Mouse (Mus musculus) ES-Bruce4 (cell line): ENCODE measurements around the gene Ugt1a10. TPM values are rescaled to one million over a fixed set of nuclear protein-coding genes. Genes with fewer than 3 reads are reported as not detected.

Source experiments
- H3K27ac ChIP-seq: 2 replicates; pipeline ENCODE4 v1.5.1; 2012; ENCODE audit warnings: low read length, inconsistent platforms; ENCODE audit not compliant: insufficient read depth
- H3K27me3 ChIP-seq: 2 replicates; pipeline ENCODE4 v1.6.1; 2012; ENCODE audit warnings: mild to moderate bottlenecking, low read length, inconsistent platforms; ENCODE audit not compliant: control insufficient read depth, poor library complexity, insufficient read depth, severe bottlenecking
- H3K36me3 ChIP-seq: 2 replicates; pipeline ENCODE4 v1.6.1; 2012; ENCODE audit warnings: inconsistent platforms, mild to moderate bottlenecking, low read length, moderate library complexity; ENCODE audit not compliant: control insufficient read depth, poor library complexity, insufficient read depth, severe bottlenecking
- H3K4me1 ChIP-seq: one replicate; pipeline ENCODE4 v1.8.1; 2011; ENCODE audit warnings: low read length; ENCODE audit not compliant: control insufficient read depth, insufficient read depth
- H3K4me3 ChIP-seq: 2 replicates; pipeline ENCODE4 v1.5.1; 2011; ENCODE audit warnings: low read depth, mild to moderate bottlenecking, low read length
- H3K9ac ChIP-seq: 2 replicates; pipeline ENCODE4 v1.6.1; 2012; ENCODE audit warnings: low read depth, mild to moderate bottlenecking, inconsistent platforms; ENCODE audit not compliant: poor library complexity, severe bottlenecking
- H3K9me3 ChIP-seq: replicated peaks from 2 replicates; pipeline ENCODE4 v1.6.1; 2012; ENCODE audit warnings: mild to moderate bottlenecking, low read length, inconsistent platforms; ENCODE audit not compliant: control insufficient read depth, poor library complexity, insufficient read depth, severe bottlenecking
- CTCF ChIP-seq: IDR thresholded peaks from one replicate; pipeline ENCODE4 v1.8.1; 2011; ENCODE audit warnings: low read depth, low read length
- EP300 ChIP-seq: IDR thresholded peaks from 2 replicates; pipeline ENCODE4 v1.6.1; 2011; ENCODE audit warnings: low read depth, low read length; ENCODE audit not compliant: insufficient read depth
- POLR2A ChIP-seq: IDR thresholded peaks from one replicate; pipeline ENCODE4 v1.8.1; 2011; ENCODE audit warnings: low read length; ENCODE audit not compliant: insufficient read depth
- polyA plus RNA-seq: library from polyadenylated mRNA; stranded (reverse); fragments of >200 nt; gene quantifications from 2 replicates; pipeline ENCODE4 v1.2.4, GENCODE M21; 2011; ENCODE audit warnings: low read depth; ENCODE audit not compliant: missing spikeins, insufficient read depth, insufficient read length

The Ugt1a10 gene
- polyA plus RNA-seq, 1 experiment: not detected

- H3K9me3 ChIP-seq: peaks cover 5% of the 10 kb centered on the region; the same call in 1 of the 2 replicates
- H3K9ac ChIP-seq: no peak overlapping the region
- H3K36me3 ChIP-seq: no peaks in the 10 kb centered on the region
- TF ChIP-seq POLR2A (no peak), CTCF (no peak), EP300 (no peak)
- no peak overlapping the region for H3K4me3 ChIP-seq
- no peaks in the 10 kb centered on the region for H3K4me1 ChIP-seq
- no peak overlapping the region for H3K27ac ChIP-seq
- no peaks in the 10 kb centered on the region for H3K27me3 ChIP-seq
Observed at GRCm38 (mm10) chr1:88179657-88180056, 124.5 kb downstream of the Ugt1a10 start.

- H3K4me1 ChIP-seq: no peaks in the 10 kb centered on the region
- H3K36me3 ChIP-seq: no peaks in the 10 kb centered on the region
- H3K4me3 ChIP-seq: no peak overlapping the region
- TF ChIP-seq CTCF: no peak
- no peak overlapping the region for H3K27ac ChIP-seq
- H3K27me3 ChIP-seq: no peaks in the 10 kb centered on the region
- no peaks in the 10 kb centered on the region for H3K9me3 ChIP-seq
- H3K9ac ChIP-seq: no peak overlapping the region
Observed at GRCm38 (mm10) chr1:88186325-88186935, 131.2 kb downstream of the Ugt1a10 start.

GRCm38 (mm10) chr1:88192136-88192535 is 136.9 kb downstream of the Ugt1a10 start:
- TF ChIP-seq CTCF (no peak), EP300 (no peak), POLR2A (no peak)
- Histone ChIP-seq H3K9me3 (no peaks in the 10 kb centered on the region), H3K9ac (no peak overlapping the region), H3K36me3 (no peaks in the 10 kb centered on the region), H3K4me1 (no peaks in the 10 kb centered on the region), H3K4me3 (no peak overlapping the region), H3K27ac (no peak overlapping the region), H3K27me3 (no peaks in the 10 kb centered on the region)

GRCm38 (mm10) chr1:88195687-88196086 is 140.5 kb downstream of the Ugt1a10 start:
- Histone ChIP-seq H3K27ac (no peak overlapping the region), H3K27me3 (no peaks in the 10 kb centered on the region), H3K36me3 (no peaks in the 10 kb centered on the region), H3K4me3 (no peak overlapping the region), H3K9ac (no peak overlapping the region), H3K9me3 (no peaks in the 10 kb centered on the region), H3K4me1 (no peaks in the 10 kb centered on the region)
- TF ChIP-seq EP300 (no peak), POLR2A (no peak), CTCF (no peak)

- no peak for TF ChIP-seq CTCF
- TF ChIP-seq EP300: no peak
- TF ChIP-seq POLR2A: no peak
- no peaks in the 10 kb centered on the region for H3K27me3 ChIP-seq
- no peaks in the 10 kb centered on the region for H3K36me3 ChIP-seq
- H3K4me1 ChIP-seq: no peaks in the 10 kb centered on the region
- no peak overlapping the region for H3K9ac ChIP-seq
- H3K4me3 ChIP-seq: no peak overlapping the region
- no peak overlapping the region for H3K27ac ChIP-seq
- no peaks in the 10 kb centered on the region for H3K9me3 ChIP-seq
Observed at GRCm38 (mm10) chr1:88197443-88197842, 142.3 kb downstream of the Ugt1a10 start.

- Histone ChIP-seq H3K9me3 (0 out of 2 replicates have a peak, but pooled peaks cover 5% of the 10 kb centered on the region), H3K27me3 (peaks cover 6% of the 10 kb centered on the region), H3K36me3 (no peaks in the 10 kb centered on the region), H3K4me1 (no peaks in the 10 kb centered on the region), H3K4me3 (no peak overlapping the region), H3K27ac (no peak overlapping the region), H3K9ac (no peak overlapping the region)
- TF ChIP-seq CTCF (no peak), EP300 (no peak), POLR2A (no peak)
Observed at GRCm38 (mm10) chr1:88199996-88200395, 144.8 kb downstream of the Ugt1a10 start.
